Mouse (Mus musculus) spleen, adult 18-20 months (tissue): ENCODE measurements around the gene Gm20518.
A peak's percentile ranks its signal among the peaks of the same experiment; 100 is the strongest.

Source experiments
- DNase-seq, 2 experiments: peaks; one replicate each; pipeline ENCODE4 v3.0.0; 2022; ENCODE audit warnings: mixed read lengths in 2 of 2

Gm20518 gene

GRCm38 (mm10) chr16:17891567-17891959 lies at the start of gene Gm20518:
Gene Gm20518 (minus strand): TSS chr16:17891671.
- peak; percentile 97 to 100 for DNase-seq

DNA sequence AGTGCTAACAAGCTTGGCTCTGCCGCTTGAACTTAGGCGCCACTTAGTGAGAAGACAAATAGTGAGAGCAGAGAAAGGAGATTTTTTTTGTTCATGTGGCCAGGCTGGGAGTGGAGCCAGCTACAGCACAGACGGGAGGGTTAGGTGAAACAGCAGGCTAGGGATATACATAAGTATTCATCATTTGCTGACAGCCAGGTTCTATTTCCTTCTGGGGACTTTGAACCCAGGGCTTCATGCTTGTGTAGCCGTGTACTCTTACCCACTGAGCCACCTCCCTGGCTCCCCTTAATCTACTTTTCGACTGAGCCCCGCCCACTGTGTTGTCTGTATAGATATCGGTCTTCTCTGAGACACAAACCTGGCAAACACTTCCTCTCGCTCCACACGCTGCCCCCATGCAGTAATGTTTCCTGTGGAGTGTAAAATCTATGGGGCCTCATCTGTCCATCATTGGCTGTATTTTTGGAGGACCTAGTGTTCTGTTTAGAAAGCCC lies 47.8 kb upstream of the Gm20518 start:
- DNase-seq: no peak

DNA sequence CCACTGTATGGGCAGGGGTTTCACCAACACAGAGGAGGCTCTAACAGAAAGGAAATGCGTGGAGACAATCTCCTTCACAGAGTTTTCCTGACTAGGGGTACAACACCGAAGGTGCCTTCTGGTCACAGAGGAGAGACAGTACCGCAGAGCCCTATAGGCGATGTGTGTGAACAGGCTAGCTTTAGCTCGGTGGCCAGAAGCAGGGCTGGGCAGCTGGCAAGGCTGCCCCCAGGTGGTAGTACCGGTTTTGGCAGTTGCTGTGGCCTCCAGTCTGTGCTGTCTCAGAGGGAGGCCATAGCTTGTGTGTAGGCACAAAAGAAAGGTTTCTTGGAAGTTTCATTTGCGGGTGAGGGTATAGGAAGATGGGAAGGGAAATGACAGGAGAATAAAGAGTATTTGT lies 47.4 kb upstream of the Gm20518 start:
- DNase-seq: peak; percentile 56 to 74

GRCm38 (mm10) chr16:17938187-17938586 lies 46.7 kb upstream of the Gm20518 start:
- no peak for DNase-seq

GRCm38 (mm10) chr16:17936776-17937175 lies 45.3 kb upstream of the Gm20518 start:
- DNase-seq: no peak

- no peak for DNase-seq
Observed at GRCm38 (mm10) chr16:17934445-17934910, 43.0 kb upstream of the Gm20518 start.

DNA sequence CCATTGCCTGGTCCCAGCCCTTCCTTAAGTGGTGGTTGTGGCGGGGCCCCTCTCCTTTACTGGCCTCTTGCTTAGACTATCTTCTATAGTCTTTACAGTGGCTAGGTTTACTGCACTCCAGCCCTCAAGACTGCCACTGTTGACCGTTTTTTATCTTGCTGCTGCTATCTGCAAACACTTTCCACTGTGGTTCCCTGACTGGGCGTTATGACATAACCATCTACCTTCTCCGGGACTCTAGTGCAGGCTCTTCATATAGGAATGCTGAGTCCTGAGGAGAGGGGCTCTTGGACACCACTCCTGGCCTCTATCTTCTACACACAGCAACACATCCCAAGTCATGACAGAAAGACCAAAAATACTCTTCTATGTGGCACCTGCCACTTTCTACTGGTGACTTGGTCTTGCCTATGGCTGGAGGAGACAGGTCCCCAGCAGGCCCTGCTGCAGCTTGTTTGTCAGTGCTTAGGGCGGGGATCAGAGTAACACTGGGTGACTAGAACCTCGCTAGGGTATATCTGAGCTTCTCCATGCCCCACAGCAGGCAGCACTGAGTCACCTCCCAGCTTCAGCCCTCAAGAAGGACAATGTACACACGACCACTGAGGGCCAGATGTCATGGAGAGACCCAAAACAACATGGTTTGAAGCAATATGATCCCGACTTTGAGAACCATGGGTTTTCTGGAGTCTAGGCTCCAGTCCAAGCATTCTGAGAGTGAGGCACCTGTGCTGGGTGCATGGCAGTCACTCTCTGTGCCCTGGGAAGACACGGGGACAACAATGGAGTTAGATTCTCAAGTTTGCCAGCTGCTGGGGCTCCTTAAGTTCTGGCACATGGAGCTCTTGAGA lies 42.3 kb upstream of the Gm20518 start:
- no peak for DNase-seq

DNA sequence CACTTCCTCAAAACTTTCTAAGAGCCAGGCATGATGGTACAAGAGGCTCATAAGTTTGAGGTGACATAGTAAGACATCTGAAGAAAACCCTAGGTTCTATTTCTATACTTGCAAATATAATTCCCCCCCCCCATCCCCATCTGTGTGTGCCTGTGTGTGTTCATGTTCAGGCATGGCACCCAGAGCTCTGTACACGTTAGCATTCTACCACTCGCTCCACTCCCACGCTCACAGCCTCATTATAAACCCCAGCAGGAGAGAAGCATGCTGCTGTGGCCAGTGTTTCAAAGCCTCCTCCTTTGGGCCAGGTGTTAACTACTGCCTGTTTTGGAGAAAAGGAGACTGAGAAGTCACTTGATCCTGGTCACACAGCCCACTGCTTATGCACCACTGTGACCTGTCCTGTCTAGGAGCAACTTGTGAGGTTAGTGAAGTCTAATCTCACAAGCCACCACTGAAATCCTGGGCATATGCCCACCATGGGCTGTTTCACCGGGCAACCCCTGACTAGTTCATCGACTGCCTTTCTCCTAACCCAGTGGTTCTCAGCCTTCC lies 40.5 kb upstream of the Gm20518 start:
- DNase-seq: no peak

GRCm38 (mm10) chr16:17929631-17930030 lies 38.2 kb upstream of the Gm20518 start:
- no peak for DNase-seq

- DNase-seq: no peak
Observed at GRCm38 (mm10) chr16:17929211-17929610, 37.7 kb upstream of the Gm20518 start.

- peak; percentile 62 to 72 for DNase-seq
Observed at GRCm38 (mm10) chr16:17928627-17929104, 37.2 kb upstream of the Gm20518 start.

GRCm38 (mm10) chr16:17928087-17928580 lies 36.7 kb upstream of the Gm20518 start, which contains the start of gene Slc25a1:
Gene Slc25a1 (minus strand): TSS chr16:17928219.
- peak; percentile 71 to 82 for DNase-seq

- peak; percentile 39 to 53 for DNase-seq
Observed at GRCm38 (mm10) chr16:17927351-17928082, 36.0 kb upstream of the Gm20518 start.

DNA sequence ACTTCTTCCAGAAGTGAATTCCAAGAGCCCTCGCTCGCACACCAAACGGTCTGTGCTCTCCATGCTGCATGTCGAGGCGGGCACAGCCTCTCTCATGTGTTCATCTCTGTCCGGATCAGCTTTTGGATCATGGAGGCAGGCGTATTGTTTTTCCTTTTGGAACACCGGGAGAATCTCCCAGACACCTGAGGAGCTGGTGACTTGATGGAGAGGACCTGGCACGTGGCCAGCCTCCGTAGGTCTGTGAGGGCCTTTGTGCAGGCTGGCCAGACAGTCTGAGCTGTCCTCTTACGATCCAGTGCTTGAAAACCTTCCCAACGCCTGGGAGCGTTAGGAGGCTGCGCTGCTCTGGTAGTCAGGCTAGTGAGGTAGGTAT lies 30.7 kb upstream of the Gm20518 start:
- no peak for DNase-seq

DNA sequence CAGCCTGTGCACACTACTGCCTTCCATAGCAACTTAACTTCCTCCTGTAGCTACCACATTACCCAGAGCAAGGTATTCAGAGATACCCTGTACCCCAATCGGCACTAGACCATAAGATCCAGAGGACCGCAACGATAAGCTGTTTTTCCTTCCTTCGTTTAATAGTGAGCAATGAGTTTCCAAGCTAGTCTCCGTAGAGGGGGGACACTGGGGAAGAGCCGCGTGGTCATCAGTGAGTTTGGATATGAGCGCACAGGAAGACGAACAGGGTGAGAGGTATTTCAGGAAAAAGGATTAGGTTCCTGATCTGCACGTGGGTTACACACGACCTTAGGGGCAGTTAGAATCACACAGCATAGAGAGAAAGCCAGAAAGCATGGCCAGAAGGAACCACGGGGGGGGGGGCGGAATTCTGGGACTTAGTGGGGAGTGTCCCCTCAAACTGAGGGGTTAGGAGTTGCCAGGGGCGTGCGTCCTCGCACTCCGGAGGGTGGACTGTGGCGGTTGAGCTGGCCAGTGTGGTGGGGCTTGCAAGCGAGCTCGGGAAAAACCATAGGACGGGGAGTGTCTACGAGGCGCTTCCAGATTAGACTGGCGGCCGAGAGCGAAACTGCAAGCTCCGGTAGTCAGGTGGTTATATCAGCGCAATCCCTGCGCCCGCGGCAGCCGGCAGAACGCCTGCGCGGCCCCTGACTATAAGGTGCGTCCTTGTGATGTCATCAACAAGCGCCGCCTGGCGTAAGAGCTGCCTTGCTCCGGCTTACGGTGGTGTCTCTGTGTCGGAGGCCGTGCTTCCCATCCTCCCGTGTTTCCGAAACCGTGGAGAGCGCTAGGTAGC lies 30.1 kb upstream of the Gm20518 start:
- DNase-seq: peak; percentile 87 to 91

GRCm38 (mm10) chr16:17920586-17920985 lies 29.1 kb upstream of the Gm20518 start:
- DNase-seq: no peak

DNA sequence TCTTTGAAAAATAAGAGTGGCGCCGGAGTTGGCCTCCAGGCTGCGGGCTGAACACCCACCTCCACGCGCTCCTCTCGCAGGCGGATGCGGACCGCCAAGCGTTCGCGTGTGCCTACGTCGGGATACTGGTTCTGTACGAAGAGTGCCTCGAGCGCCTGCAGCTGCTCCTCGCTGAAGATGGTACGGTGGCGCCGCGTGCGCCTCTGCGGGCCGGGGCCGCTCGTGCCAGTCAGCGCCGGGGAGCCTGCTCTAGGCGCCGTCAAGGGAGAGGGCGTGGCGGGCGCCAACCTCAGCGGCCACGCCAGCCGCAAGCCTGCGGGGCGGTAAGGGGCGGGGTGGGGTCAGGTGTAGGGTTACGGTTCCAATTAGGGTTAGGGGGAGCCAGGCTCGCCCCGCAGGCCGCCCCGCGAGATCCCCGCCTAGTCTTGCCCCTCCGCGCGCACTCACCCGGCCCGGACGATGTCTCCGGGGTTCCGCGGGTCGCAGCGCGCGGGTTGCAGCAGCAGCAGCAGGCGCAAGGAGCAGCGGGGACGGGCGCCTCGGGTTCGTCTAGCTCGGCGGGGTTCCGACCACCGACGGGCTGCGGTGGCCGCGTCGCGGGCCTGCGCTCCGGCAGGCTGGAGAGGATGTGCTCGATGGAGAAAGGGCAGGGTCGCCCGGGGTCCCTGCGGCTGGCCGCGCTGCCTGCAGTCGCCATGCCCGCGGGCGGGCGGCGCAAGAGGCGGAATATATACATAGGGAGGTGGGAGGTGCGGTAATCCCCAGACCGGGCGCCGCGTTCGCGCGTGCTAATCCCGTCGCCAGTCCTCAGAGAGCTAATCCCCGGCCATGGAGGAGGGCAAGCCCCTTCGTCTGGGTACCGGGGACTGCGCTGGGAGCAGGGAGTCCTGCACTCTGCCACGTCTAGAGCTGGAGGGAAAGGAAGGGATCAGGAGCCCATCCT lies 23.1 kb upstream of the Gm20518 start, which contains the start of gene Gsc2:
Gene Gsc2 (minus strand): TSS at position 753 of the 943 bp plus-strand sequence.
- DNase-seq: no peak

DNA sequence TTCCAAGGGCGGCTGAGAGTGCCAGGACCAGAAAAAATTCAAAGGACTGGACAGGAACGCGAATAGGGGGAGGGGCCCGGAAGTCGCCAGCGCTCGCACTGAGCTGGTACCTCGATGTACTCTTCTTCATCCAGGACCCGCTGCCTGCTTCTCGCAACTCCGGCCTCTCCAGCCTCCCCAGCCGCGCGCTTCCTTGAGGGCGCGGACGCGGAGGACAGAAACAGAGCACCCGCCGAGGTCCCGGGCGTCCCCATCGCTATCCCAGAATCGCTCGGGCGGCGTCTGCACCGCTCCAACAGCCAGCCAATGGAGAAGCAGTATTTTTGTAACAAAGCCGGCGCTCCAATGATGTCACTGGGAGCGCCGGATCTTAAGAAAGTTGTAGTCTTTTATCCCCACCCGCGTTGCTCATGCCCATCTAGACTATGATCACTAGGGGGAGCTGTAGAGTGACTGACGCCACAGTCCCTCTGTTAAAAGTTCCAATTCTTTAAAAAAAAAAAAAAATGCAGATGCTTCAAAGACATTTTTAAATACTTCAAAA lies 19.7 kb upstream of the Gm20518 start, which contains the start of gene Ess2:
Gene Ess2 (minus strand): TSS at position 297 of the 544 bp plus-strand sequence.
- DNase-seq: peak; percentile 76 to 79

DNA sequence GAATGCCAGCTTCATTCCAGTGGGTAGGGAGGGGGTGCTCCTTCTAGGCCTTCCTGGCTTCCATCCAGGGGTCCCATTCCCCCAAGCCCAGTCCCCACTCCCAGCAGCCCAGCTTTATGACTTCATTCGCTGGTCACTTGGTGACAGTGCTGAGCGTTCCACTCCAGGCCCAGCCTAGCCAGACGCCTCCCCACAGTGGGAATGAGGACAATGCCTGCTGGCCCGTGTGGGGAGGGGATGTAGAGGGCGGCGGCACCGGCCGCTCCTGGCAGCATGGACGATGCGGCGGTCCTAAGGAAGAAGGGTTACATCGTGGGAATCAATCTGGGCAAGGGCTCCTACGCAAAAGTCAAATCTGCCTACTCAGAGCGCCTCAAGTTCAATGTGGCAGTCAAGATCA lies 7.0 kb upstream of the Gm20518 start, which contains the start of the genes Dgcr2 and Tssk2:
Gene Dgcr2 (minus strand): TSS at position 101 of the 400 bp plus-strand sequence.
Gene Tssk2 (plus strand): TSS at position 176 of the 400 bp plus-strand sequence.
- no peak for DNase-seq

DNA sequence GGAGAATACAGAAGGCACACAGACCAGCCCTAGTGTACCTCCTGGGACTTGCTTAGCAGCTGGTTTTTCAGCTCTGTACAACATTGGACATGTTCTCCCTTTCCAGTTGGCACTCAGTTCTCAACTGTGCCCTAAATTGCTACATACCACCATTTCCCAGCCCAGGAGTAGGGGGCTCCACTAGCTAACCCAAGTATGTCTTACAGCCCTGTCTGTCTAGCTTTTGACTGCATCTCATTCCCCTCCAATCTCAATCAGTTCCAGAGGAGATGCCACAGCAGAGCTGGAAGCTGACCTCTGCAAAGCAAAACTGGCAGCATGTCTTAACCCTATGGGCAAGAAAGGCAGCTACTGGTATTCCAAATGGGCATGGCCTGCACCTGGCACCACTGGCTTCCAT lies 4.6 kb upstream of the Gm20518 start:
- DNase-seq: no peak
